Comparison of ENCODE assay signal across 11 mouse cellular contexts in the genomic region with DNA sequence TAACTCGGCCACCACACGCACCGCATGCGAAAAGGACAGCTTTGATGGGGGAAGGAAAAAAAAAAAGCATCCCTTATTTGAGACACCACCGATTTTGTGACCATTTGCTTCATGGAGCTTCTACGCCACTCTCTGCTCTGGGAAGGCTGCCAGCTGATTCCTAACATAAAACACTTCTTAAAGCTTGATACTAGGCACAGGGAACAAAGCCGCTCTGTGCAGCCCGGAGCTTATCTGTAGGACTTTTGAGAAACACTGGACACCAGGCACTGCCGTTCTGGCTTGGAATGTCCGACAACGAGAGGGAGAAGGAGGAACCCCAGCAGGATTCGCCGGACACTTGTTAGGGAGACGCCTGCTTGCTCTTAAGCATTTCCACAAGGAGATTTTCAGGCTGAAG. TPM values are rescaled to one million over a fixed set of nuclear protein-coding genes. Genes with fewer than 3 reads are reported as not detected.
A peak's percentile ranks its signal among the peaks of the same experiment; 100 is the strongest.
DNase-seq lines count a peak whose midpoint lies in the region; ATAC-seq and TF ChIP-seq lines count a peak whose summit lies in the region.
"Had no signal": no experiment of that assay in that cellular context is flagged by ENCODE, and none has a peak within 500 bp of the region (broad histone marks: within the 10 kb centered on the region; RNA-seq: fewer than 3 reads in every experiment).

No protein-coding gene starts in this region.

- DNase-seq in kidney, postnatal 10 days: peak; percentile 58
- DNase-seq in brain, embryonic 14.5 days (ENCODE audit: low read depth): peak; percentile 73
- peak; percentile 70 for DNase-seq in heart, postnatal 0 days (ENCODE audit: low spot score)
- peak; percentile 35 for DNase-seq in lung, postnatal 10 days
- DNase-seq in B cell, adult 2 months: no peak
- DNase-seq in spleen, adult 12 weeks (ENCODE audit: low spot score): no peak
- DNase-seq: thymus, postnatal 14 days had no signal

- H3K27me3 ChIP-seq in kidney, embryonic 16.5 days (ENCODE audit: insufficient read depth, low read length): no peaks in the 10 kb centered on the region
- no peaks in the 10 kb centered on the region for H3K27me3 ChIP-seq in heart, postnatal 0 days (ENCODE audit: control insufficient read depth, insufficient read depth, low read length)
- H3K27me3 ChIP-seq in forebrain, embryonic 12.5 days: no peaks in the 10 kb centered on the region
- H3K27me3 ChIP-seq: intestine, embryonic 15.5 days; liver, embryonic 15.5 days had no signal

- no peak for TF ChIP-seq EP300 in heart, postnatal 0 days (IDR thresholded peaks at IDR 0.05; ENCODE audit: low read depth)

- TF ChIP-seq CTCF in brain, embryonic 14.5 days (IDR thresholded peaks at IDR 0.05; ENCODE audit: borderline replicate concordance, extremely low read depth, insufficient read depth, insufficient read length): no peak
- no peak for TF ChIP-seq CTCF in heart, postnatal 0 days (IDR thresholded peaks at IDR 0.05; ENCODE audit: low read depth)

- H3K36me3 ChIP-seq in kidney, embryonic 16.5 days (ENCODE audit: insufficient read depth, low read length): peaks cover 91% of the 10 kb centered on the region
- H3K36me3 ChIP-seq in heart, postnatal 0 days (replicated peaks; ENCODE audit: control insufficient read depth, insufficient read depth, low read length): peaks cover 96% of the 10 kb centered on the region
- peaks cover 91% of the 10 kb centered on the region for H3K36me3 ChIP-seq in forebrain, embryonic 12.5 days (replicated peaks)

- H3K4me1 ChIP-seq in kidney, embryonic 16.5 days (ENCODE audit: insufficient read depth, low read length): peaks cover 28% of the 10 kb centered on the region
- peaks cover 16% of the 10 kb centered on the region for H3K4me1 ChIP-seq in heart, postnatal 0 days (ENCODE audit: control insufficient read depth, insufficient read depth)
- H3K4me1 ChIP-seq in forebrain, embryonic 12.5 days: peaks cover 24% of the 10 kb centered on the region

- WGBS in kidney, embryonic 16.5 days: 81% methylated on average over 14 of the region's 14 CpGs
- 27% methylated on average over 14 of the region's 14 CpGs for WGBS in heart, postnatal 0 days
- 85% methylated on average over 14 of the region's 14 CpGs for WGBS in forebrain, embryonic 12.5 days

- no peak overlapping the region for H3K27ac ChIP-seq in kidney, embryonic 16.5 days (ENCODE audit: low read length)
- peak overlapping the region; percentile 99 for H3K27ac ChIP-seq in heart, postnatal 0 days (ENCODE audit: low read depth)
- H3K27ac ChIP-seq in forebrain, embryonic 12.5 days: no peak overlapping the region
- H3K27ac ChIP-seq: intestine, embryonic 15.5 days; liver, embryonic 15.5 days had no signal

- TF ChIP-seq POLR2A in brain, embryonic 14.5 days (IDR thresholded peaks at IDR 0.05; ENCODE audit: borderline replicate concordance, extremely low read depth, insufficient read depth, insufficient read length, poor library complexity, severe bottlenecking): no peak

- no peak overlapping the region for H3K4me2 ChIP-seq in kidney, embryonic 16.5 days (replicated peaks; ENCODE audit: low read depth, low read length)
- H3K4me2 ChIP-seq in heart, postnatal 0 days (ENCODE audit: low read depth, low read length): peak overlapping the region; percentile 91
- no peak overlapping the region for H3K4me2 ChIP-seq in forebrain, embryonic 12.5 days
- H3K4me2 ChIP-seq: intestine, embryonic 15.5 days; liver, embryonic 15.5 days had no signal

- H3K9me3 ChIP-seq in kidney, embryonic 16.5 days (ENCODE audit: low read length): no peaks in the 10 kb centered on the region
- H3K9me3 ChIP-seq in heart, postnatal 0 days (replicated peaks; ENCODE audit: control insufficient read depth, low read length): no peaks in the 10 kb centered on the region
- no peaks in the 10 kb centered on the region for H3K9me3 ChIP-seq in forebrain, embryonic 12.5 days
- H3K9me3 ChIP-seq: intestine, embryonic 15.5 days; liver, embryonic 15.5 days had no signal

- no peak for ATAC-seq in kidney, embryonic 16.5 days (ENCODE audit: low FRiP score, low TSS enrichment)
- no peak for ATAC-seq in heart, postnatal 0 days (ENCODE audit: insufficient read depth, low read depth)
- ATAC-seq in forebrain, embryonic 12.5 days (ENCODE audit: low FRiP score): no peak
- ATAC-seq: intestine, embryonic 15.5 days had no signal

- no peak overlapping the region for H3K9ac ChIP-seq in kidney, embryonic 16.5 days (replicated peaks; ENCODE audit: low read length)
- H3K9ac ChIP-seq in heart, postnatal 0 days (replicated peaks; ENCODE audit: low read depth, low read length): peak overlapping the region; percentile 99
- no peak overlapping the region for H3K9ac ChIP-seq in forebrain, embryonic 12.5 days
- H3K9ac ChIP-seq: intestine, embryonic 15.5 days; liver, embryonic 15.5 days had no signal

- no peak overlapping the region for H3K4me3 ChIP-seq in kidney, embryonic 16.5 days (ENCODE audit: low read length)
- H3K4me3 ChIP-seq in heart, postnatal 0 days (ENCODE audit: low read depth, low read length): peak overlapping the region; percentile 78
- H3K4me3 ChIP-seq in forebrain, embryonic 12.5 days (replicated peaks): no peak overlapping the region
- H3K4me3 ChIP-seq: intestine, embryonic 15.5 days; liver, embryonic 15.5 days had no signal

RNA-seq across cellular contexts. Expression of a gene that starts 5.8 kb away (rescaled TPM):
- polyA plus RNA-seq in kidney, embryonic 16.5 days (2015; fragmentation: Nextera tagmentation; extraction: Ambion mirVana): 140 and 150 TPM in 2 replicates
- 107 and 136 TPM in 2 replicates for polyA plus RNA-seq in brain, embryonic 14.5 days (2012; rRNA removed)
- 225 and 263 TPM in 2 replicates for total RNA-seq in heart, postnatal 0 days (2014; rRNA removed; ENCODE audit: low replicate concordance)
- 130 and 144 TPM in 2 replicates for polyA plus RNA-seq in heart, postnatal 0 days (2015; fragmentation: Nextera tagmentation; extraction: Ambion mirVana)
- polyA plus RNA-seq in forebrain, embryonic 12.5 days (2016; fragmentation: Nextera tagmentation; extraction: Ambion mirVana): 199 TPM in 2 replicates

RNA-seq across cellular contexts. Expression of a gene that starts 51.0 kb away (rescaled TPM):
- polyA plus RNA-seq in kidney, embryonic 16.5 days (2015; fragmentation: Nextera tagmentation; extraction: Ambion mirVana): 62.4 and 75.7 TPM in 2 replicates
- 122 and 133 TPM in 2 replicates for polyA plus RNA-seq in brain, embryonic 14.5 days (2012; rRNA removed)
- 52.4 and 57.8 TPM in 2 replicates for total RNA-seq in heart, postnatal 0 days (2014; rRNA removed; ENCODE audit: low replicate concordance)
- 43.6 and 56.7 TPM in 2 replicates for polyA plus RNA-seq in heart, postnatal 0 days (2015; fragmentation: Nextera tagmentation; extraction: Ambion mirVana)
- polyA plus RNA-seq in forebrain, embryonic 12.5 days (2016; fragmentation: Nextera tagmentation; extraction: Ambion mirVana): 148 and 166 TPM in 2 replicates

Comparison
In these comparisons a context has a peak if more than half of its experiments do, and no peak if none do; other contexts are left out.
1. DNase-seq: peak in kidney, postnatal 10 days (single experiment), brain, embryonic 14.5 days (single experiment), heart, postnatal 0 days (single experiment) and lung, postnatal 10 days (single experiment); none in B cell, adult 2 months (0 of 2) and spleen, adult 12 weeks (single experiment).